Mouse (Mus musculus): Measurements from ENCODE around the gene Polr2j. TPM values are rescaled to one million over a fixed set of nuclear protein-coding genes. Genes with fewer than 3 reads are reported as not detected.
"Not testable (repeated sequence)": the region's sequence is repeated elsewhere in the genome, so short reads cannot be mapped to it uniquely, and the experiment has no call there.

Gene Polr2j
- polyA plus RNA-seq, 1 experiment from 2014 or later = 243 TPM

GRCm38 (mm10) chr5:136143161-136143755, 26.8 kb downstream of the Polr2j start:
- H3K36me3 ChIP-seq (ENCODE audit: control insufficient read depth, insufficient read depth, low read length) = peaks cover 28% of the 10 kb centered on the region
- no peak for ATAC-seq (ENCODE audit: insufficient number of reproducible peaks, insufficient read depth, low FRiP score, low read depth)
- H3K27ac ChIP-seq (ENCODE audit: low read length) = no peak overlapping the region
- no peak overlapping the region for H3K9ac ChIP-seq (replicated peaks; ENCODE audit: low read depth, low read length)
- no peaks in the 10 kb centered on the region for H3K9me3 ChIP-seq (ENCODE audit: control insufficient read depth, low read depth, low read length)
- no peaks in the 10 kb centered on the region for H3K27me3 ChIP-seq (ENCODE audit: control insufficient read depth, insufficient read depth, low read length)
- peaks cover 4% of the 10 kb centered on the region; the same call in 1 of the 2 replicates for H3K4me1 ChIP-seq (ENCODE audit: control insufficient read depth, insufficient read depth, low read length)
- no peak overlapping the region for H3K4me2 ChIP-seq (replicated peaks; ENCODE audit: low read depth, low read length)
- no peak overlapping the region for H3K4me3 ChIP-seq (ENCODE audit: low read depth, low read length)
- 88% methylated on average over 6 of the region's 6 CpGs for WGBS

GRCm38 (mm10) chr5:136144606-136145430, 28.4 kb downstream of the Polr2j start:
- Histone ChIP-seq H3K27me3 (ENCODE audit: control insufficient read depth, insufficient read depth, low read length) (no peaks in the 10 kb centered on the region), H3K4me2 (replicated peaks; ENCODE audit: low read depth, low read length) (no peak overlapping the region), H3K4me3 (ENCODE audit: low read depth, low read length) (no peak overlapping the region), H3K36me3 (ENCODE audit: control insufficient read depth, insufficient read depth, low read length) (peaks cover 21% of the 10 kb centered on the region), H3K27ac (ENCODE audit: low read length) (no peak overlapping the region), H3K9ac (replicated peaks; ENCODE audit: low read depth, low read length) (no peak overlapping the region), H3K4me1 (ENCODE audit: control insufficient read depth, insufficient read depth, low read length) (peaks cover 4% of the 10 kb centered on the region; the same call in 1 of the 2 replicates), H3K9me3 (ENCODE audit: control insufficient read depth, low read depth, low read length) (no peaks in the 10 kb centered on the region)
- 42% methylated on average over 12 of the region's 12 CpGs for WGBS
- ATAC-seq (ENCODE audit: insufficient number of reproducible peaks, insufficient read depth, low FRiP score, low read depth) = no peak

DNA sequence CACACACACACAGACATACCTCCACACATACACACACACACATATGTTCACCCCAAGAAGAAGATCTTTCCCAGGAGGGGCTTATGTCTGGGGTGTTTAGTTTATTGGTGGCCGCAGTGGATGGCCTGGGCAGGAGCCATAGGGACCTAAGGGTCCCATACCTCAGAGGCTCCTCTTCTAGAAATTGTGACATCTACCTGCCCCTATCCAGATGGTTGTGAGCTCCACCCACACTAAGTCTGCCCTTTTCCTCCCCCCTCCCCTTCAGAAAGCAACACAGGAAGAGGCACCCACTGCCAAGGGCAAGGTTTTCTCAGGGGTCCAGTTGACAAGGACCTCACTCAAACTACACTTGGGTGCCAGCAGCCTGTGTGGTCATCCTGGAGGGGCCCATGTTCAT, 30.5 kb downstream of the Polr2j start:
- no peak for ATAC-seq (ENCODE audit: insufficient number of reproducible peaks, insufficient read depth, low FRiP score, low read depth)

GRCm38 (mm10) chr5:136147704-136148103, 31.3 kb downstream of the Polr2j start:
- WGBS = 74% methylated on average over 8 of the region's 8 CpGs
- H3K27me3 ChIP-seq (ENCODE audit: control insufficient read depth, insufficient read depth, low read length) = no peaks in the 10 kb centered on the region
- H3K9me3 ChIP-seq (ENCODE audit: control insufficient read depth, low read depth, low read length) = no peaks in the 10 kb centered on the region
- no peak overlapping the region for H3K27ac ChIP-seq (ENCODE audit: low read length)
- H3K4me2 ChIP-seq (replicated peaks; ENCODE audit: low read depth, low read length) = no peak overlapping the region
- no peak overlapping the region for H3K4me3 ChIP-seq (ENCODE audit: low read depth, low read length)
- H3K9ac ChIP-seq (replicated peaks; ENCODE audit: low read depth, low read length) = no peak overlapping the region
- ATAC-seq (ENCODE audit: insufficient number of reproducible peaks, insufficient read depth, low FRiP score, low read depth) = no peak
- peaks cover 4% of the 10 kb centered on the region; the same call in 1 of the 2 replicates for H3K4me1 ChIP-seq (ENCODE audit: control insufficient read depth, insufficient read depth, low read length)
- no peaks in the 10 kb centered on the region for H3K36me3 ChIP-seq (ENCODE audit: control insufficient read depth, insufficient read depth, low read length)

More for the DNA sequence above, 30.5 kb downstream of the Polr2j start:
- Histone ChIP-seq H3K4me1 (ENCODE audit: control insufficient read depth, insufficient read depth, low read length) (peaks cover 4% of the 10 kb centered on the region; the same call in 1 of the 2 replicates), H3K27me3 (ENCODE audit: control insufficient read depth, insufficient read depth, low read length) (no peaks in the 10 kb centered on the region), H3K4me2 (replicated peaks; ENCODE audit: low read depth, low read length) (no peak overlapping the region), H3K36me3 (ENCODE audit: control insufficient read depth, insufficient read depth, low read length) (peaks cover 5% of the 10 kb centered on the region; the same call in 1 of the 2 replicates), H3K9ac (replicated peaks; ENCODE audit: low read depth, low read length) (no peak overlapping the region), H3K9me3 (ENCODE audit: control insufficient read depth, low read depth, low read length) (no peaks in the 10 kb centered on the region), H3K4me3 (ENCODE audit: low read depth, low read length) (no peak overlapping the region), H3K27ac (ENCODE audit: low read length) (no peak overlapping the region)
- 100% methylated on average over 1 of the region's 1 CpGs for WGBS

GRCm38 (mm10) chr5:136149134-136149576, 32.7 kb downstream of the Polr2j start:
- not testable (repeated sequence) for H3K27me3 ChIP-seq (ENCODE audit: control insufficient read depth, insufficient read depth, low read length); H3K9ac ChIP-seq (replicated peaks; ENCODE audit: low read depth, low read length); H3K27ac ChIP-seq (ENCODE audit: low read length); H3K4me1 ChIP-seq (ENCODE audit: control insufficient read depth, insufficient read depth, low read length); H3K36me3 ChIP-seq (ENCODE audit: control insufficient read depth, insufficient read depth, low read length); ATAC-seq (ENCODE audit: insufficient number of reproducible peaks, insufficient read depth, low FRiP score, low read depth); H3K9me3 ChIP-seq (ENCODE audit: control insufficient read depth, low read depth, low read length); H3K4me2 ChIP-seq (replicated peaks; ENCODE audit: low read depth, low read length); H3K4me3 ChIP-seq (ENCODE audit: low read depth, low read length)
- 69% methylated on average over 5 of the region's 5 CpGs for WGBS

- ATAC-seq (ENCODE audit: insufficient number of reproducible peaks, insufficient read depth, low FRiP score, low read depth) = no peak
- WGBS = 70% methylated on average over 8 of the region's 8 CpGs
Measured at GRCm38 (mm10) chr5:136152365-136152764, 35.9 kb downstream of the Polr2j start.

GRCm38 (mm10) chr5:136155399-136155798, 39.0 kb downstream of the Polr2j start:
- Histone ChIP-seq H3K4me2 (replicated peaks; ENCODE audit: low read depth, low read length) (no peak overlapping the region), H3K4me1 (ENCODE audit: control insufficient read depth, insufficient read depth, low read length) (no peaks in the 10 kb centered on the region), H3K9ac (replicated peaks; ENCODE audit: low read depth, low read length) (no peak overlapping the region), H3K27me3 (ENCODE audit: control insufficient read depth, insufficient read depth, low read length) (no peaks in the 10 kb centered on the region), H3K4me3 (ENCODE audit: low read depth, low read length) (no peak overlapping the region), H3K9me3 (ENCODE audit: control insufficient read depth, low read depth, low read length) (no peaks in the 10 kb centered on the region), H3K36me3 (ENCODE audit: control insufficient read depth, insufficient read depth, low read length) (no peaks in the 10 kb centered on the region), H3K27ac (ENCODE audit: low read length) (no peak overlapping the region)
- WGBS = 76% methylated on average over 5 of the region's 5 CpGs
- ATAC-seq (ENCODE audit: insufficient number of reproducible peaks, insufficient read depth, low FRiP score, low read depth) = no peak

More at GRCm38 (mm10) chr5:136152365-136152764, 35.9 kb downstream of the Polr2j start:
- Histone ChIP-seq H3K4me2 (replicated peaks; ENCODE audit: low read depth, low read length) (no peak overlapping the region), H3K36me3 (ENCODE audit: control insufficient read depth, insufficient read depth, low read length) (no peaks in the 10 kb centered on the region), H3K27ac (ENCODE audit: low read length) (no peak overlapping the region), H3K4me1 (ENCODE audit: control insufficient read depth, insufficient read depth, low read length) (no peaks in the 10 kb centered on the region), H3K9me3 (ENCODE audit: control insufficient read depth, low read depth, low read length) (no peaks in the 10 kb centered on the region), H3K27me3 (ENCODE audit: control insufficient read depth, insufficient read depth, low read length) (no peaks in the 10 kb centered on the region), H3K9ac (replicated peaks; ENCODE audit: low read depth, low read length) (no peak overlapping the region), H3K4me3 (ENCODE audit: low read depth, low read length) (no peak overlapping the region)

- H3K36me3 ChIP-seq (ENCODE audit: control insufficient read depth, insufficient read depth, low read length); H3K4me3 ChIP-seq (ENCODE audit: low read depth, low read length); H3K4me2 ChIP-seq (replicated peaks; ENCODE audit: low read depth, low read length); H3K27me3 ChIP-seq (ENCODE audit: control insufficient read depth, insufficient read depth, low read length); H3K9ac ChIP-seq (replicated peaks; ENCODE audit: low read depth, low read length); ATAC-seq (ENCODE audit: insufficient number of reproducible peaks, insufficient read depth, low FRiP score, low read depth); H3K9me3 ChIP-seq (ENCODE audit: control insufficient read depth, low read depth, low read length); H3K27ac ChIP-seq (ENCODE audit: low read length); H3K4me1 ChIP-seq (ENCODE audit: control insufficient read depth, insufficient read depth, low read length): not testable (repeated sequence)
- WGBS = 88% methylated on average over 11 of the region's 12 CpGs
Measured at GRCm38 (mm10) chr5:136160084-136160483, 43.7 kb downstream of the Polr2j start.
